Mouse (Mus musculus): ENCODE data around the gene Nr2f2.

The Nr2f2 gene

DNA sequence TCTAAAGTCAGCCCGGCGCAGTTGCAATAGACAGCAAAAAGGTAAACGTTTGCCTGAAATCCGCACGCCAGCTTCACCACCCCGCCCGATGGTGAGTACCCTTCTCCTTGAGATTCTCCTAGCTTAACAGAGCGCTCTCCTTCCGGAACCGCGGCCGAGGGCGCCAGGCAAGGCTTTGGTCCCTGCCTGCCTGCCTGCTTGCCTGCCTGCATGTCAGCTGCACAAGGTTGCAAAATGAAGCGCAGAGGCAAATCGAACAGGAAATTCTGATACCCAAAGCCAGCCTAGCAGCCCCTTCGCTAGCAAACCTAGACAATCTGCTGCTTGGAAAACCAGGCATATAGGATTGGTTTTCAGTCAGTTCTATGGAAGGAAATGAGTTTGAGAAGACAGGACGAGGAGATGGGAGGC, 1.1 kb downstream of the Nr2f2 start:
- no peak for DNase-seq (ENCODE audit: low spot score)

DNA sequence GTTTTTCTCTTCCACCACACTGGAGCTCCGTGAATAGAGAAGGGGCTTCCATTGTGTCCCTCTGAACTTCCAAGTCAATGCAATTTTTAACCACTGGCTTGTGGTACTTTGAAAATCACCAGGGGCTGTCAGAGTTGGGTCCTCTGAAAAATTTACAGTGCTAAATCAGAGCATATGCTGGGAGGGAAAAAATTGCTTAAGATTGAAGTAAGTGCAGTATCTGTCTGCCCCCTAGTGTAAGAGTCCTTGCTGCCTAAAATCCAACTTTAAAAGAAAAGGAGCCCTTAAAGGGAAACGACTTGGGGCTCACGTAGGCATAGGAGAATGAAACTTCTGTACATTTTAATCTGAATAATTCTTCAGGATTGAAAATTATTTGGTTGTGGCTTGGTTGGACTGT, 1.7 kb downstream of the Nr2f2 start:
- DNase-seq (ENCODE audit: low spot score): no peak

DNA sequence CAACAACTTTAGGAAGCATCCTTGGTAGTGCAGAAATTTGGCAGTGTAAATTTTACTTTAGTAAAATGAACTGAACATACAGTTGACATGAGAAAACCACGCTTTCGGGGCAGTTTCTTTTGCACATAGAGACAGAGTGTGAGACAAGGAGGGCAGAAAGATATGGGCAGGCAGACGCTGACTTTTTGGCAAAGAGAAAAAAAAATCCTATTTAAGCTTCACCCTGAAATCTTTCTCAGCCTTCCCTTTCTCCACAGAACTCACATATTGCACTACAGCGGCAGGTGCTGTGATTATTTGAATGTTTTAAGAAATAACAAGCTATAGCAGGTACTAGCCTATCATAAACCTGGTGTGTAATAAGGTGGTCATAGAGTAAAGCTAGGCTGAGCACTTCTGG, 3.2 kb downstream of the Nr2f2 start:
- no peak for DNase-seq (ENCODE audit: low spot score)

DNA sequence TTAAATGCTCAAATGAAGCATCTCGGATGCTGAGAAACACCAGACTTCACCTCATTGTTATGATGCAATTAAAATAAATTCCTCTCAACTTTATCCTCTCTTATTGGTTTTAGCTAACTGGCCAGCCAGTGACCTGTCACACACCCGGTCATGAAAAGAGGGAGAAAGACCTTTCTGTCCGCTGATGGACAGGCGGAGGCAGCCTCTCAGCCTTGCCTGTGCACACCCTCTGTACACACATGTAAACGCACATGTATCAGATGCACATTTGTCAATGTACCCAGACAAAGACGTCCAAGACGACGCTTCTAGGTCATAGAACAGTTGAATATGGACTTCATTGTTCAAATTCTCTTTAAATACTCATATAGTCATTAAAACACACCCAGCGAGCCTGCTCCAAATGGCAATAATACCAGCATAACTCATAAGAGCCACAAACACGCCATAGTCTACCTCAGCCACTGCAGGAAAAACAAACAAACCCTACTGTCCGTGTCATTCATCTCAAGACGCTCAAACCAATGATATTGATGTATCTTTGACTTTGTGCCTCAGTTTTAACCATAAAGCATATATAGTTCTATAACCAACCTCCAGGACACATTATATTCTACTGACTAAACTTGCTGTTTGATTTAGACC, 3.9 kb downstream of the Nr2f2 start:
- DNase-seq (ENCODE audit: low spot score): no peak

DNA sequence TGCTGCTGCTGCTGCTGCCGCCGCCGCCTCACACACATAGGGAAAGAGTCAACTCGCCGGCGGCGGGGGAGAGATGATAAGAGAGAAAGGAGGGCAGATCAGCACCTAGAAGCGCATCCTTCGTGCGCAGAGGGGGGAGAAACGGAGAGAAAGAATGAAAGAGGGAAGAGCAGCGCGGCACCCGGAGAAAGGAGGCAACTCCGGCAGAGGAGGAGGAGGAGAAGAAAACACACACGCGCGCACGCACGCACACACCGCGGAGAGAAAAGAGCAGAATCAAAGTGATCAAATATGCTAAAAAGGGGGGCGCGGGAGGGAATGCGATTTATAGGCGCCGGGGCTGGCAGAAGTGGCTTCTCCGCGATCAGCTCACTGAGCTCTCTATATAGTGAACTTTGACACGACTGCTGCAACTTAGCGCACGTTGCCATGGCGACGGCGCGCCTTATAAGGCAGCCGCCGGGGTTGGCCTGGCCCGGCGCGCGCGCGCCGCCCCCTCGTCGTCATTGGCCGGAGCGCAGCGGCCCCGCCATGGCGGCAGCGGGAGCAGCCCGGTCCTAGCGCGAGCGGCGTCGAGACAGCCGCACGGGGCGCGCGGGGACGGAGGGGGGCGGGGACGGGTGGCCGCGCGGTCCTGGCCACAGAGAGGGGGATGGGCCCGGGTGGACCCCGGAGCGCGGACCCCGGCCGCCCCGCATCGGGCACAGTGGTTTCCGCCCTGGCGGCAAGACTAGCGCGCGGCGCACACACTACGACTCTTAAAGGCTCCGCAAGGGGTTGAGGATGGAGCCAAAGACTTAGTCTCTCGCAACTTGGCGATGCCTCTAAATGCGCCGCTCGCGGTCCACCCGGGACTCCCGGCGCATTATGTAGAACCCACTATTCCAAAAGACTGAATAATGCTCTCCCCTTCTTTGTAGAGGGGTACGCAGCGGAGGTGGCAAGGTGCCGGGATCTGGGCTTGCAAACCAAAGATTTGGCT, 4.9 kb downstream of the Nr2f2 start:
- peak; percentile 90 for DNase-seq (ENCODE audit: low spot score)

DNA sequence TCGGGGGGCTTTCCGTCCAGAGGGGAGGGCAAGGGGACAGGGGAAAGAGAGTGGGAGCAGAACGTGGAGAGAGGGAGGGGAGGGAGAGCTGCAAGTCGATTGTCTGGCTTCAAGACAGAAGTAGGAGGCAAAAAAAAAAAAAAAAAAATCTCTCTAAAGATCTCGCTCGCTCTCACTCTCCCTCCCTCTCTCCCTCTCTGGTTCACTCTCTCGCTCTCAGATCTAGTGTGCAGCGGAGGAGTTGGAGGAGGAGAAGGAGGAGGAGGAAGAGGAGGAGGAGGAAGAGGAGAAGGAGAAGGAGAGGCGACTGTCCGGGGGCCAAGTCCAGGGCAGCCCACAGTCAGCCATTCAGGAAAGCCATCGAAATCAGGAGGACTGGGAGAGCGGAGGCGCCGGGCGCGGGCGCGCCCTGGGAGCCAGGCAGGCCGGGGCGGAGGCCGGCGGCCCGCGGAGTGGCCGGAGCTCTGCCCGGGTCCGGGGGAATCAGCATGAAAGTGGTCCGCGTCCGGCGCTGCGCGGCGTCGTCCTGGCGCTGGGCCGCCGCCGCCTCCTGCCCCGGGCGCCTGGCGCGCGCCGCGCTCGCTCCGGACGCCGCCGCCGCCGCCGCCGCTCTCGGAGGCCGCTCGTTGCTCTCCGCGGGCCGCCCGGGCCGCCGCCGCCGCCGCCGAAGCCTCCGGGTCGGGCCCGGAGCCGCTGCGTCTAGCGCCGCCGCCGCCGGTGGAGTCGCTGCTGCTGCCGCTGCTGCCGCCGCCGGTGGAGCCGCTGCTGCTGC, 5.7 kb downstream of the Nr2f2 start:
- no peak for DNase-seq (ENCODE audit: low spot score)

DNA sequence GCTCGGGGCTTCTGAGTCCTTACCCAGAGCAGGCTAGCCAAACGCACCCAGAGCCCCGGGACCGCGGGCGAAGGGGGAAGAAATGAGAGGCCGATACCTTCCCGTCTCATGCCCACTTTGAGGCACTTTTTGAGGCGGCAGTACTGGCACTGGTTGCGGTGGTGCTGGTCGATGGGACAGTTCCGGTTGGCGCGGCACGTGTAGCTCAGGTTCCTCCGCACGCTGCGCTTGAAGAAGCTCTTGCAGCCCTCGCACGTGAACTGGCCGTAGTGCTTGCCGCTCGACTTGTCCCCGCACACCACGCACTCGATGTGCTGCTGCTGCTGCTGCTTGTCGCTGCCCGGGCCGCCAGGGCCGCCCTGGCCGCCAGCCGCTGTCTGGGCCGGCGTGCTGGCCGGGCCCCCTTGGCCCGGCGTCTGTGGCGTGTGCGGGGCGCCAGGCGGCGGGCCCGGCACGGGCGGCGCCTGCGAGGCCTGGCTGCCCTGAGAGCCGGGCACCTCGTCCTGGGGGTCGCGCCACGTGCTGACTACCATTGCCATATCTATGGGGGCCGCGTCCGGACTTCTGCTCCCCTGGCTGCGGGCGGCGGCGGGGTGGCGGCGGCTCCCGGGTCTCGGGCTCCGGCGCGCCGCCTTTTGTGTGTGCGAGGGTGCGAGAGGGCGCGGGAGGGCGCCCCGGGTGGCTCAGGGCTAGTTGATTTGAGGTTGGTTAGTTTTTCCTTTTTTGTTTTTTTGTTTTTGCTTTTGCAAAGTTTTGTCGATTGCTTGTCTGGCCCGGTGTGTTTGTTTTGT, 6.5 kb downstream of the Nr2f2 start:
- DNase-seq (ENCODE audit: low spot score): no peak

DNA sequence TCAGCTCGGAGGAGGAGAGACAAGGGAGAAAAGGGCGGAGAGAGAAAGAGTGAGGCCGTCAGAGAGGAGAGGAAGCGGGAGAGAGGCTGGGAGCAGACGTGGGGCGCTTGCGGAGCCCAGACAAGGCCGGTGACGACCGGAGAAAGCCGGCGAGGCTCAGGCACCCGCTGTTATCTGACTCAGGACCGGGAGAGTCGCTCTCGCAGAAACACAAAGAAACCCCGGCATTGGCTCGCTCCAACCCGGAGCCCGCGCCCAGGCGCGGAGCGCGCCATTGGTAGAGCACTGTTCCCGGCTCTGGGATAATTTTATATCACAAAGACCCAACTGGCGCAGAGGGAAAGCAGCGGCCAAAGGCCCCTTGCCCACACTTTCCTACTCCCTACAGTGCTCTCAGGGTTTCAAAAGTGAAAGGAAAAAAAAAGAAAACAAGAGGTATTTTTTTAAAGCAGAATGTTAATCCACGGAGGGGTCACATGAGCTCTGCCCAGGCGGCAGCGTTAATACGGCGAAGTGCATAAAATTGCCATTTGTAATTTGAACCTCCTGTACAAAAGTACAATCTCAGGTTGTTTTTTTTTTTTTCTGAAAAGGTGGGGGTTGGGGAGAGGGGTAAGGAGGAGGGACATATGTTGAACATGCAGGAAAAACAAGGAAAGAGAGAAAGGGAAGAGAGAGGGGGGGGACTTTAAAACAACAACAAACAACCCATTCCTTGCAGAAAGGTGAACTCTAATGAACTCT, 7.5 kb downstream of the Nr2f2 start:
- no peak for DNase-seq (ENCODE audit: low spot score)

DNA sequence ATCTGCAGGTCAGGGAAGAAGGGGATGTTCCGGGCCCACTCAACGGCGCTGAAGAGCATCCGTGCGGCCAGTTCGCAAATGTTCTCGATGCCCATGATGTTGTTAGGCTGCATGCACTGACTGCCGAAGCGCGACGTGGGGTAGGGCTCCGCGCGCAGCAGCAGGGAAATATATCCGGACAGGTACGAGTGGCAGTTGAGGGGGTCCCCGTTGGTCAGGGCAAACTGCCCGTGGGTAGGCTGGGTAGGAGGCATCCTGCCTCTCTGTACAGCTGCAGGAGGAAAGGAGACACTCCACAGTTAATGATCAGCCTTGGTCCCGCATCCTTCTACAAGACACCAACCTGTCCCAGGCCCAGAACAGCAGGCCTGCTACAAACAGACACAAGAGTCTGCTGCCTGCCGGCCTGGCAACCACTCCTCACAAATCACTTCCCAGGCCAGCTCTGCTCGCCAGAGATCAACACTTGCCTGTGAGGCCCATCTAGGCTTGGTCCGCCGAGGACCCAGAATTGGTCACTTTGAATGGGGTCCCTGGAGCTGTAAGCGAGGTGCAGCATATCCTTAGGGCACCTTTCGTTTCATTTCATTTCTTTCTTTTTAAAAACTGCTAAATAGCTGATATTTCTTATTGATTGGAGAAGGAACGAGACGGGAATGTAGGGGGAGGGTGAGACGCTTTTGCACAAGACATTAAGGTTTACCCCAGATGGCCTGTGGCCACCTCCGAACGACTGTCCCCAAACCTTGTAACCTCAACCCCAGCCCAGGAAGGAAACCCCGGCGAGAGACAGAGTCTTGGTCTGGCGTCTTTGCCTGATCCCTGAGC, 8.3 kb downstream of the Nr2f2 start:
- no peak for DNase-seq (ENCODE audit: low spot score)

DNA sequence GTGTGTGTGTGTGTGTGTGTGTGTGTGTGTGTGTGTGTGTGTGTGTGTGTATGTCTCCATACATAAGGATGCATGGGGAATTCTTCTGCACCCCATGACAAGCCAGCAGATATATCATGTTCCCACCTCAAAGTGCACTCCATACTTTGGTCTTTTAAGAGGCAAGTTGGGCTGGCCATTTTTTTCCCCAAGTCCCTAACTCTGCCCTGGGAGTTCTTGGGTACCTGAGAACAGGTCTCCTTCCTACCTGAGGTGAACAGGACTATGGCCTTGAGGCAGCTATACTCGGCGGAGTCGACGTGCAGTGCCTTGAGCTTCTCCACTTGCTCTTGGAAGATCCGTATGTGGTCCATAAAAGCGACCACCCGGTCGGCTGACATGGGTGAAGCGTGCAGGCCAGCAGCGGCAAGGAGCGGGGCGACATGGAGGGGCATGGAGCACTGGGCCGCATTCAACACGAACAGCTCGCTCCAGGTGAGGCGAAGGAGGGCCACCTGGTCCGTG, 9.0 kb downstream of the Nr2f2 start:
- no peak for DNase-seq (ENCODE audit: low spot score)

DNA sequence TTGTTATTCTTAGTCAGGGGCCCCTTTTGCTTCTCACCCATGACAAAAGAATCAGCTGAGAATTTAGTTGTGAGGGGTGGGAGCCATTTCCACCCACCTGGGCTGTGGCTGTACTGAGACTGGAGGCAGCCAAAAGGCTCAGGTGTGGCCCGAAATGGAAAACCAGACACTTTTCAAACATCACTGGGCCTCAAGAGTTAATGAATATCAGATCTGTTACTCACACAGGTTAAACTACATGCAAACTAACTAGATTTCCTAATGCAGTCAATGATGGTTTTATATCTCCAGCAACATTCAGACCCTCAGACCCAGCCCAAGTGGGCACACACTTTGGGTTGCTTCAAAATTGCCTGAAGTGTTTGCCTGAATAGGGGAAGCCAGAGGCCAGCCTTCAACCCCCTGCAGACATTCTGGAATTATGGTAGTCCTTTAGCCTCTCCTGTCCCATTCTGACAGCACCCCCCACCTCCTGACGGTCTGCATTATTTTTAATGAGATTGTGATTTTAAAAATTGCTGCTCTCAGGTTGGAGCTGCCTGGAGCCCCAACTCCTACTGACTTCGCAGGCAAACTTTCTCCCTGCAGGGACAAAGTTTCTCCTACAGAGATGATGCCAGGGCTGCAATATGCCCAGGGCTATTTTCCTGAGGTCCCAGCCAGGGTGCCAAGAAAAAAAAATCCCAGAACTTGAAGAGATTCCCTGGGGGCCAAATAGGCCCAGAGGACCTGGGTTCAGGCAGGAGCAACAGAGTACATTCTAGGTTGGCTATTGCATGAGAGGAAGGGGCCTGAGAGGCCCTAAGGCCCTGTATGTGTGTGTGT, 9.6 kb downstream of the Nr2f2 start:
- DNase-seq (ENCODE audit: low spot score): no peak

DNA sequence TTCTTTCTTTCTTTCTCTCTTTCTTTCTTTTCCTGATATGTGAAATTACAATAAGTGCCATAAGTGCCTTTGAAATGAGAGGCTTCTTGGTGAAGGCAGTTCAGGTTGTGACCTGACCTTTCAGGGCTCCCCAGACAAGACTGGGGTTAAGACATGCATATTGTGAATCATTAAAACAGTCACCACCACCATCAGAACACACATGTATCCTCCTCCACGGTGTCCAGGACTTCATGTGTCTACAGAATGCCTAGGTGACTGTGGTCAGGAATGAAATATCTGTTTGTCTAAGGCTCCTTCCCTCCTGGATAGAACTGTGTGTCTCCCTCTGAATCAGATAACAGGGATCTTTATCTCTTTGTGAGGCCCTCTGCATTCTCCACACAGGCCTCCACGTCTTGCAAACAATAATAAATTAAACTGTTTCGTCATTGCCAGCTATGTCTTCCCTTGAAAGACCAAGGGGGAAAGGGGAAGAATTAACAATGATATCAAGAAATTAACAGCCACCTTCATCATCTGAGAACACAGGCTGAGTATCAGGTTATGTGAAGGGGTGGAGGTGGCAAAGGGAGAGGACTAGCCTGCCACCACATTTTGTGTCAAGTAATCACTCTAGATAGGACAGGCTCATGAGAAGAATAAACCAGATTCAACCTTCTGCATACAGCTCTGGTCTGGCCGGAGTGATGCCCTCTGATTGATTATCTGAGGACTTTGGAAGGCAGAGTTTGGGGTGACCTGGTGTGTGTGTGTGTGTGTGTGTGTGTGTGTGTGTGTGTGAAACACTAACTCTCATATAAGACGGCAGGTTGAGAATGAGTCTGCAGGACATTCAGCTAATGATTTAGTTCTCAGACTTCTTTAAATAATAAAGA, 10.6 kb downstream of the Nr2f2 start:
- no peak for DNase-seq (ENCODE audit: low spot score)

DNA sequence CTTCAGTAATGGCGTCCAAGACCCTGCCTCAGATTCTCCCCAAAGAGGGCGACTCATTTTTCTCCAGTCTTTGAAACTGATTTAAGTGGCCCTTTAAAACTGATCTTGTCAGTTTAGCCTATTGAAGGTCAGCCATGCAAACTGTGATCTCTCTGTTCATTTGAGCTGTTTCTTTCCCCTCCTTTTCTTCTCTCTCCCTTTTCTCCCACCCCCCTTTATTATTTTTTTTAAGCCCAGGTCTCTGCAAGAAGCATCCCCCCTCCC, 11.2 kb downstream of the Nr2f2 start:
- DNase-seq (ENCODE audit: low spot score): no peak

DNA sequence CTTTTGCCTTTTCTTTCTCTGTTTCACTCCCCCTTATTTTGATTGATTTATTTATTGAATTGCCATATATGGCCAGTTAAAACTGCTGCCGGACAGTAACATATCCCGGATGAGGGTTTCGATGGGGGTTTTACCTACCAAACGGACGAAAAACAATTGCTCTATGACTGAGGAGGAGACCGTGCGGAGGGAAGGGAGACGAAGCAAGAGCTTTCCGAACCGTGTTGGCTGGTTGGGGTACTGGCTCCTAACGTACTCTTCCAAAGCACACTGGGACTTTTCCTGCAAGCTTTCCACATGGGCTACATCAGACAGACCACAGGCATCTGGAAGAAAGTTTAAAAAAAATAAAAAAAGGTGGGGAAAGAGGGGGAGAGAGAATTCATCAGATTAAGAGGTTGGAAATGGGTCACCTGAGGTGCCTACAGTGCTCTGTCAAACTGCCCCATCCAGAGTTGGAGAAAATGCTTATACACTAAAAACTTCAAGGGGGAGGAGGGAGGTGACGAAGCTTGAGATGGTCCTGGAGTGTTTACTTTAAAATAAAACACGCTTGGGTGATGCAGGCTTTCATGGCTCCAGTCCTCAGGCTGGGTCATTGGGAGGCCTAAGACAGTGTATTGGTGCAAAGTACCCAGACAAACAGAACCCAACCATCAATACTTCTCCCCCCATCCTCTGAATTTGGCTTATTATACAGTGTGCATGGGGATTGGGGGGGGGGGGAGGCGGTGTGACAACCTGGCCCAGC, 11.8 kb downstream of the Nr2f2 start:
- no peak for DNase-seq (ENCODE audit: low spot score)

DNA sequence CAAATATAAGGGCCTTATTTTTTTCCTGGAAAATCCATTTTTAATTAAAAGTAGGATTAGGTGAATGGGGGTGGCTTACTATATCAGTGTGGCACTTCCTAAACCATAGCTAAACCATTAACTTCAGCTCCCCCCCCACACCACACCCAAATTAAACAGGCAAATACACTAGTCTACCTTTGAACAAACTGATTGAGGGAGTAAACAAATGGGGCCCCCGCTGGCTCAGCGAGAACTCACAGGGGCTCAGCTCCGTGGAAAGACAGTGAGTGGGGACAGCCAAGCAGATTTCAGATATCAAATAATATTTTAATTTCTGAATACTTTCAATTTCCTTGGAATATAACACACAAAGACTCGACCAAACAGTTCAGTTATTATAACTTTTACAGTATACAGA, 13.4 kb downstream of the Nr2f2 start:
- DNase-seq (ENCODE audit: low spot score): no peak

DNA sequence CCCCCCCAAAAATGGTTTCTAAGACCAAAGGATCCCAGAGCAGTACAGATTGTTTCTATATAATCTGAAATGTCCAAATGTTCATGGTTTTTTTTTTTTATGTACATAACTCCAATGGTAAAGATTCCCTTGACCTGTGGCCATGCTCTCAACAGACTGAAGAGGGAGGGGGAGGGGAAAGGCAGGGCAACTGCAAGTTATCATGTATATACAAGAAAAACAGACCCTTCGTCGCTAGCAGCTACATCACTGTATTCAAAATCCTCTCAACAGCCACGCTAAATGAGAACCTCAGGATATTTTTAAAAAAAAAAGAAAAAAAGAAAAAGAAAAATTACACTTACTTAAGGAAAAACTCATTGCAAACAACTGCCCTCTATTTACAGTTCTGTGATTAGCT, 13.9 kb downstream of the Nr2f2 start:
- DNase-seq (ENCODE audit: low spot score): no peak

DNA sequence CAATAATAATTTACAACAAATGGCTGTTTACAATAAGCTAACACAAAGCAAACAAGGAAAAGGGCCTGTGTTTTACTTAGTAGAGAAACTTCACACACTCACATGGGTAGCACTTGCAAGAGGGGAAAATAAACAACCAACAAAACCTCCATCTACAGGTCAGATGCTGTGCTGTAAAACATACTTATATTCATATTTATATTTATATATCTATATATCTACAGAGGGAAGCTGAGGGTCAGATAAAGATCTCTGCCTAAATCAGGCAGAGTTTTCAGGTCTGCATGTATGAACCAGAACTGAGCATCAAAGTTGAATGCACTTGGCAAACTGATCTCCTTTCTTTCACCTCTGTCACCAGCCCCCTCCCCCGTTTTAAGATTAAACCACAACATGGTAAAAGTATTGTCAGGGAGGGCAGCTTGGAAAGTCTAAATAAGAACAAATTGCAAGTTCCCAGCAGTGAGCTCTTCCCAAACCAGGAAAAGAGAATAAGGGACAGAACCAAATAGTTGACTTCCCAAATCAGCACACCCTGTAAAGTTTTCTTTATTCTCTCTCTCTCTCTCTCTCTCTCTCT, 14.5 kb downstream of the Nr2f2 start:
- no peak for DNase-seq (ENCODE audit: low spot score)

Measured in testis, postnatal 14 days (tissue).